Mouse (Mus musculus) ZHBTc4 (cell line): ENCODE measurements around the gene 2010106E10Rik.

Experiments
- DNase-seq: peaks from one replicate; pipeline ENCODE4 v3.0.0-alpha.2; 2011; ENCODE audit warnings: low read depth, low spot score

2010106E10Rik gene

DNA sequence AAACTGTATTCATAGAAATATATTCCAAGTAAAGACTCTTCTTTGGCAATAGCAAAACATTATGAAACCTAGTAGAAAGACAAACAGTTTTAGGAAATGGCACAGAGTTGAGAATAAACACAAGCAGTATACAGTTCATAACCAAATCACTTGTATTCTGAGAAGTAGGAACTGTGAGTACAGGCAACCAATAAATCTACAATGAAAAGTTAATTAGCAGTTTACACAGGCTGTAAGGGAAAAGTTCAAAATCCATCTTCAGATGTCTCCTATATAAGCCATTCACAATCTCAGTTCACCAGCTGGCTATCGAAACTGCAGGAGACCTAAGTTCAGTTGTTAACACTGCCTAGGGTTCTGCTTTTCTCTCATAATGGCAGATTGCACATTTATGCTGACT is at the start of gene 2010106E10Rik:
Gene 2010106E10Rik (plus strand): TSS at position 301 of the 400 bp plus-strand sequence.
- no peak for DNase-seq

DNA sequence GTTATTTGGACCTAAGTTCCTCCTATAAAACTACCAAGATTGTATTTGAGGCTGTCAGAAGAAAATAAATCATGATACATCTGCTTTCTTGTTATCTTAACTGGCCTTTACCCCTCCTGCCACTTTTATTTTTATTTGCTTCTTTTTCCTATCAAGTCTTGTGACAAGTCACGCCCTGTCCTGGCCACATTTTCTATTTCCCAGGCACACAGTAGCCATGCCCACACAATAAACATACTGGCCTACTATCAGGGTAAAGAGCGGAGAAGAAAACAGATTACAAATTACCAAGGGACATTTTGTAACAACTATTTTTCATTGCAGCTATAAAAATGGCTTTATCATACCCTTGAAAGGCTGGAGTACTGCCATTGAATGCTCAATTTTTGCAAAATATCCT is 10.6 kb downstream of the 2010106E10Rik start:
- no peak for DNase-seq

DNA sequence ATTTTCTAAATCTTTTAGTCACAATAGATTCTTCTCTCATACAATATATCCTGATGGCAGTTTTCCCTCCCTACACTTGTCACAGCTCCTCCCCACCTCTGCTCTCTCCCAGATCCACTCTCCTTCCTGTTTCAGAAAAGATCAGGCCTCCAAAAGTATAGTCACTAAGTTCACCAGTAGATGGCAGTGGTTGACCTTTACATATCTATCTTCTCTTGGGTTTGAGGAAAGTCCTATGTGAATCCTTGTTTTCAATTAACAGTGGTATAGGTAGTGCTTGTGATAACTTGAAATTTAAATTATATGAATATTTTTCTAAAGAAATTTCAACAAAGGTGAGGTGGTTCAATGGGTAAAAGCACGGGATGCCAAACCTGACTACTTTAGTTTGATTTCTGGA is 29.7 kb downstream of the 2010106E10Rik start:
- peak; percentile 52 for DNase-seq

GRCm38 (mm10) chrX:112543115-112543514 is 48.0 kb downstream of the 2010106E10Rik start:
- DNase-seq: peak; percentile 8

DNA sequence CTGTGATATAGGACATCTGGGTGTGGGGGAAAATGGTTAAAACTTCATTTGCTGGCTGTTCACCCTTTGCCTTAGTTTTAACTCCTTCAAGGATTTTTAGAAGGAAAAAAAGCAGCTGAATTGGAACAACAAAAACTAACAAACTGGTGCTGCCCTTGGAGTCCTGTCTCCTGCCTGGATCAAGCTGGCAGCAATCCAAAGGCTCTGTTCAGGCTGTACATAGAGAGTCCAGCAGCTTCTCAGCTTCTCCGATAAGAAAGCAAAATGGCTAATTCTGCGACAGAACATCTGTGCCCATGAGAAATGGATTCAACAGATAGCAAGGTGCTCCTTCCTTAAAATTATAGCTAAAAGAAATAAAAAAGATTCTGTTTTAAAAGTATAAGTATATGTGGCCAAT is 72.6 kb downstream of the 2010106E10Rik start:
- DNase-seq: no peak

DNA sequence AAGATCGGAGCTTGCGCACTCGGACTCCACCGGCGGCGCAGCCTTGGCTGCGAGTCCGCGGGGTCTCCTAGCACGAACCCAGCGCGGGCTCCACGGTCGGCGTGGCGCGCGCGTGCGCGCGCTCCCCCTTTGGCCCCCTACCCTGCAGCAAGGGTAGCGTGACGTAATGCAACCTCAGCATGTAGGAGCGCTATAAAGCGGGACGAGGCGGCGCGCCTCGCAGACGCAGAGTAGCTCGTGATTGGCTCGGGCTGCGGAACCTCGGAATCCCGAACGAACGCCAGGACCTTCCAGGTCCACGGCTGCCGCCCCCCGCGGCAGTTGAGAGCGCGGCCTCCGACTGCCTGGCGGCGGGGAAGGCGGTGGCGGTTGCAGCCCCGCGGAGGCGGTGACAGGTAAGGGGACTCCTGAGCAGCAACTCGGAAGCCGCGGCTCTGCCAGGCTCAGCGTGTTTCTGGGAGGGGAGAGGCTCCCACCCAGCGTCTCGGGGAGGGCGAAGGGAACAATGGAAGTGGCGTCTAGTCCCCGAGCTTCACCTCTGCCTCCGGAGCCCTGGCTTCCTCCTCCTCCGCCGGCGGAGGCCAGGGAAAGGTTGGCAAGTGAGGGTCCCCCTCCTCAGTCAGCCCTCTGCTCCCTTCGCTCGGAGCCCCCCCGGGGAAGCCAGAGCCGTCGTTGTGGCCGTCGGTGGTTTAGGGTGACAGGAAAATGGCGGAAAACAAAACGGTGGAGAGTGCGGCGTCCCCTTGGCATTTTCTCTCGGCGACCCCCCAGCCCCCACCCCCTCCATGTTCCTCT is 105.6 kb downstream of the 2010106E10Rik start, which contains the start of gene Zfp711:
Gene Zfp711 (plus strand): TSS at position 16 of the 795 bp plus-strand sequence.
- DNase-seq: peak; percentile 81

DNA sequence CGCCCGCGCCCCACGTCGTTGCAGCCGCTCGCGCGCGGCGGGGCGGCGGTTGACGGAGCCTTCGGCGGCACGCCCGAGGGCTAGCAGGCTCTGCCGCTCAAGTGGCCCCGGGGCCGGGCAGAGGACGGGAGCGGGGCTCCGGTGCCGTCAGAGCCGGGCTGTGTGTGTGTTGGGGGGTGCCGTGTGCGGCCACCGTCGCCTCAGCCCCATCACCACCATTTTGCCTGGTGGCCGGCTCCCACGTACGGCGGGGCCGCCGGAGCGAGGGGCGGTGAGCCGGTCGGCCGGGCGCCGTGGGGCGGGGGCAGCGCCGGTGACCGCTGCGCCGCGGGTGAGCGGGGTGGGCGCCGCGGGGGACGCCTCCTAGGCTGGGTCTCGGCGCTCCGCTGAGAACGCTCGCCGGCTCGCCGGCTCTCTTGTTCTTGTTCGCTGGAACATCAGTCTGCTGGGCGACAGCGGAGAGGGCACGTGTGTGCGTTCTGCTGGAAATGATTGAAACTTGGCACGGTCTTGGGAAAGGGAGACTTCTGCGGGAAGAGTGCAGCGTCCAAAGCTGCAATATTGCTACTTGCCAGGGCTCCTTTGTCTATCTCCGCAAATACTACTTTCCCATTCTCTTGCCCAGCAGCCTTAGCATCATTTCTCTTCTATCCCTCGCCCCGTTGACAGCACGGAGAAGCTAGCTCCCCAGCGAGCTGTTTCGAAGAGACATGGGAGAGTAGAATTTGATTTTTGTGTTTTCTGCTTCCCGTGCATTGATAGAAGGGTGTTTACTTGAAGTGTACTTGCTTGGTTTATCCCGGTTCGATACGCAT is 106.4 kb downstream of the 2010106E10Rik start:
- peak; percentile 25 for DNase-seq
